ENCODE assay signal across 7 mouse cellular contexts in the genomic region with DNA sequence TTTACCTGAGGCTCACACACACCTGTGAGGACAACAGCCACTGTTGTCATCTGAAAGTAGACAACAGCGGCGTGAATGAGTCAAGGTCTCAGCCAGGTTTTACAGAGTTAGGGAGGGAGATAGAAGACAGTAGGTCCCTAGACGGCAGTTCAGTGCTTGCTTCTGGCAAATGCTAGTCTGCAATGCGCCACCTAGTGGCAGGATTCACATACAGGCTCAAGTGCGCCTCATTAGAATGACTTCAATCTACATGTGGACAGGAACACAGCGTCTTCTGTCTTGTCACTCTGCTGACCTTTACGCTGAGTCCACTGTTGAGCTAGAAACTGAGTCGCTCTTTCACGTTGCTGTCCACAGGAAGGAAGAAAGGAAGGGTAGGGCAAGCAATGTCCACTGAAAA.
A peak's percentile ranks its signal among the peaks of the same experiment; 100 is the strongest.
DNase-seq lines count a peak whose midpoint lies in the region; ATAC-seq and TF ChIP-seq lines count a peak whose summit lies in the region.

No protein-coding gene starts in this region.

- TF ChIP-seq RAD21 in CH12.LX (IDR thresholded peaks at IDR 0.05; ENCODE audit: low read depth, low read length), result peak; percentile 81

- no peak overlapping the region for H3K9ac ChIP-seq in CH12.LX (ENCODE audit: insufficient read depth, low read depth)

- no peaks in the 10 kb centered on the region for H3K79me2 ChIP-seq in CH12.LX (replicated peaks; ENCODE audit: control insufficient read depth, extremely low read depth, insufficient read depth, poor library complexity, severe bottlenecking)

- ATAC-seq in granulocyte monocyte progenitor cell, adult 5-6 weeks (replicated peaks; ENCODE audit: poor library complexity, severe bottlenecking), result peak; percentile 76

- no peak overlapping the region for H3K4me3 ChIP-seq in CH12.LX (replicated peaks in 1 of 3; ENCODE audit: low read depth in 2 of 3, low read length in 2 of 3, poor library complexity in 1 of 3)

- H3K27ac ChIP-seq in CH12.LX (ENCODE audit: insufficient read depth, low read depth), result no peak overlapping the region

- no peak for TF ChIP-seq POLR2A in CH12.LX (IDR thresholded peaks at IDR 0.05; ENCODE audit: low read depth, low read length)

- H3K9me3 ChIP-seq in CH12.LX (replicated peaks; ENCODE audit: low read length), result no peaks in the 10 kb centered on the region

- peak; percentile 93 to 97 for TF ChIP-seq CTCF in CH12.LX (conservative IDR thresholded peaks at IDR 0.05 in 1 of 2, IDR thresholded peaks at IDR 0.05 in 1 of 2; ENCODE audit: low read depth in 2 of 2, low read length in 2 of 2)

- no peaks in the 10 kb centered on the region for H3K36me3 ChIP-seq in CH12.LX (replicated peaks in 1 of 2; ENCODE audit: control insufficient read depth in 1 of 2, insufficient read depth in 1 of 2, low read length in 1 of 2)

- DNase-seq in CH12.LX (ENCODE audit: extremely low read depth) (peak; percentile 89), R1 (ENCODE audit: low read depth, low spot score) (peak; percentile 86)
- peak; percentile 85 to 89 for DNase-seq in cerebellum, postnatal 10 days
- peak; percentile 56 for DNase-seq in layer of hippocampus, adult 9-11 months
- peak; percentile 78 for DNase-seq in lung, postnatal 25 days (ENCODE audit: low spot score)
- peak; percentile 71 for DNase-seq in right cerebral cortex, postnatal 4 days

- no peaks in the 10 kb centered on the region for H3K27me3 ChIP-seq in CH12.LX (replicated peaks)

- H3K4me2 ChIP-seq in CH12.LX (ENCODE audit: insufficient read depth, low read depth, poor library complexity, severe bottlenecking), result no peak overlapping the region

- H3K4me1 ChIP-seq in CH12.LX (ENCODE audit: control insufficient read depth in 1 of 2, insufficient read depth in 2 of 2), result peaks cover 0 to 10% of the 10 kb centered on the region in 2 experiments; a peak in 2 of 4 replicates

- dilution Hi-C loops in CH12.LX (cut with MboI; ENCODE audit: extremely low pct_ligation_motif_present, extremely low pct_unique_long_range_greater_than_20kb, low sequenced_read_pairs), result no loop called here

- in situ Hi-C loops in CH12.LX (cut with MboI; ENCODE audit: low pct_ligation_motif_present, low pct_unique_long_range_greater_than_20kb, low sequenced_read_pairs), result no loop called here

- no peak for TF ChIP-seq EP300 in CH12.LX (IDR thresholded peaks at IDR 0.05; ENCODE audit: low read length)

TF ChIP-seq in CH12.LX, 34 proteins besides CTCF, POLR2A, EP300 and RAD21:
- 0 out of 2 replicates have a peak, but pooled peaks have one; percentile 68 for TF ChIP-seq MYC (IDR thresholded peaks at IDR 0.05; ENCODE audit: low read depth, low read length)
- TF ChIP-seq SMC3 (IDR thresholded peaks at IDR 0.05; ENCODE audit: low read depth, low read length), result peak; percentile 96
- no peak for TF ChIP-seq GABPA (IDR thresholded peaks at IDR 0.05; ENCODE audit: insufficient replicate concordance, low read depth, low read length)
- TF ChIP-seq IRF4 (IDR thresholded peaks at IDR 0.05; ENCODE audit: low read depth, low read length), result no peak
- TF ChIP-seq MAX (IDR thresholded peaks at IDR 0.05; ENCODE audit: low read length), result 0 out of 2 replicates have a peak, but pooled peaks have one; percentile 26
- no peak for TF ChIP-seq NRF1 (IDR thresholded peaks at IDR 0.05; ENCODE audit: low read depth, low read length)
- TF ChIP-seq JUND (conservative IDR thresholded peaks at IDR 0.05; ENCODE audit: low read depth, low read length), result no peak
- TF ChIP-seq MAZ (IDR thresholded peaks at IDR 0.05; ENCODE audit: low read depth, low read length), result no peak
- no peak for TF ChIP-seq MAFK (IDR thresholded peaks at IDR 0.05; ENCODE audit: insufficient replicate concordance, low read length)
- TF ChIP-seq POLR2AphosphoS2 (IDR thresholded peaks at IDR 0.05; ENCODE audit: low read depth, low read length), result no peak
